Mouse (Mus musculus) thymus, adult 2 months (tissue): ENCODE data around the gene Cadm4. TPM values are rescaled to one million over a fixed set of nuclear protein-coding genes. Genes with fewer than 3 reads are reported as not detected.

Experiments
- DNase-seq: peaks from one replicate; pipeline ENCODE4 v3.0.0; 2021
- H3K27ac ChIP-seq: fragments of 200-500 bp; 2 replicates; pipeline ENCODE4 v1.5.1; 2012; ENCODE audit warnings: low read length, control low read depth; ENCODE audit not compliant: control insufficient read depth, insufficient read depth
- H3K27me3 ChIP-seq: fragments of 200-500 bp; 2 replicates; pipeline ENCODE4 v1.6.1; 2012; ENCODE audit warnings: mild to moderate bottlenecking, low read length, moderate library complexity, mixed read lengths; ENCODE audit not compliant: control insufficient read depth, insufficient read depth
- H3K36me3 ChIP-seq: fragments of 200-500 bp; 2 replicates; pipeline ENCODE4 v1.6.1; 2012; ENCODE audit warnings: mild to moderate bottlenecking, low read length, moderate library complexity; ENCODE audit not compliant: control insufficient read depth, insufficient read depth
- H3K4me1 ChIP-seq: fragments of 200-500 bp; replicated peaks from 2 replicates; pipeline ENCODE4 v1.6.1; 2012; ENCODE audit warnings: low read length; ENCODE audit not compliant: control insufficient read depth, insufficient read depth
- H3K4me3 ChIP-seq: fragments of 200-500 bp; 2 replicates; pipeline ENCODE4 v1.5.1; 2012; ENCODE audit warnings: mild to moderate bottlenecking, low read length, control low read depth, moderate library complexity; ENCODE audit not compliant: control insufficient read depth, insufficient read depth
- CTCF ChIP-seq: fragments of 200-500 bp; IDR thresholded peaks from 2 replicates; pipeline ENCODE4 v1.5.1; 2012; ENCODE audit warnings: mild to moderate bottlenecking, control low read depth, low read length, moderate library complexity, borderline replicate concordance; ENCODE audit not compliant: control insufficient read depth, poor library complexity, insufficient read depth; ENCODE audit errors: extremely low read depth
- POLR2A ChIP-seq: fragments of 200-500 bp; IDR thresholded peaks from 2 replicates; pipeline ENCODE4 v1.6.1; 2012; ENCODE audit warnings: mild to moderate bottlenecking, low read length, control low read depth, moderate library complexity; ENCODE audit not compliant: control insufficient read depth, poor library complexity, insufficient read depth; ENCODE audit errors: extremely low read depth
- WGBS: fragments of 180-500 bp; shearing (Covaris S2); methylation state at CpG from one replicate; pipeline ENCODE4 v1.1.7; 2018; 5-methylcytosine and 5-hydroxymethylcytosine counted together
- polyA plus RNA-seq: library from polyadenylated mRNA; depleted of rRNA; stranded (reverse); fragments of >200 nt; gene quantifications from 2 replicates; pipeline ENCODE4 v1.2.3, GENCODE M21; 2012

Gene Cadm4
- polyA plus RNA-seq, 1 experiment = 6.4 TPM

DNA sequence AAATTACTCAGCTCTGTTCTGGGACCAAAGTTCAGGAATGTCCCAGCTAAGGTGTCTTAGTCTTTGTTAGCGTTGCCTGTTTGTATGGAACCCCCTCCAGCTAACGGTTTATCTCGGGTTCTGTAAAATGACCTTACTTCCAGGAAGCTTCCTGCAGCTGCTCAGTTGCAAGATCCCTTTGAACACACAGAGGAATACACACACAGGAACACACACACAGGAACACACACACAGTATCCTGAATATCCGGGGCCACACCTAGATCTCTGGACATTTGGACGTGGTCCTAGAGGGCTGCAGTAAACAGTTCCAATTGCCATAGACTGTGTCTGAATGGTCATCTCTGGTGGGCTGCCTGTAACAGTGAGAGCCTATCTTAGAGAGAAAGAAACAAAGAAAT, 26.1 kb upstream of the Cadm4 start:
- Histone ChIP-seq H3K4me1 (peaks cover 75% of the 10 kb centered on the region), H3K36me3 (no peaks in the 10 kb centered on the region), H3K27ac (no peak overlapping the region), H3K4me3 (no peak overlapping the region), H3K27me3 (no peaks in the 10 kb centered on the region)
- no peak for DNase-seq
- TF ChIP-seq POLR2A (no peak), CTCF (no peak)
- WGBS = 55% methylated on average over 5 of the region's 5 CpGs

- H3K4me1 ChIP-seq = peaks cover 70% of the 10 kb centered on the region
- no peak for TF ChIP-seq CTCF
- no peaks in the 10 kb centered on the region for H3K36me3 ChIP-seq
- 3% methylated on average over 10 of the region's 10 CpGs for WGBS
- DNase-seq = peak; percentile 75
- 0 out of 2 replicates have a peak overlapping the region, but pooled peaks have one; percentile 2 for H3K4me3 ChIP-seq
- peak overlapping the region; percentile 86 for H3K27ac ChIP-seq
- peaks cover 4% of the 10 kb centered on the region; the same call in 1 of the 2 replicates for H3K27me3 ChIP-seq
Measured at GRCm38 (mm10) chr7:24457726-24458370, 24.0 kb upstream of the Cadm4 start.

GRCm38 (mm10) chr7:24459440-24459839, 22.4 kb upstream of the Cadm4 start:
- Histone ChIP-seq H3K4me1 (peaks cover 60% of the 10 kb centered on the region), H3K27ac (no peak overlapping the region), H3K27me3 (peaks cover 5% of the 10 kb centered on the region; the same call in 1 of the 2 replicates), H3K4me3 (no peak overlapping the region), H3K36me3 (no peaks in the 10 kb centered on the region)
- WGBS = 93% methylated on average over 5 of the region's 5 CpGs
- no peak for DNase-seq
- TF ChIP-seq CTCF = no peak
- no peak for TF ChIP-seq POLR2A

GRCm38 (mm10) chr7:24459843-24460242, 22.0 kb upstream of the Cadm4 start:
- peaks cover 60% of the 10 kb centered on the region for H3K4me1 ChIP-seq
- no peaks in the 10 kb centered on the region for H3K36me3 ChIP-seq
- H3K4me3 ChIP-seq = no peak overlapping the region
- 87% methylated on average over 3 of the region's 3 CpGs for WGBS
- DNase-seq = no peak
- peaks cover 5% of the 10 kb centered on the region; the same call in 1 of the 2 replicates for H3K27me3 ChIP-seq
- TF ChIP-seq POLR2A (no peak), CTCF (no peak)
- H3K27ac ChIP-seq = no peak overlapping the region

- 31% methylated on average over 14 of the region's 14 CpGs for WGBS
- TF ChIP-seq POLR2A = no peak
- TF ChIP-seq CTCF = no peak
- Histone ChIP-seq H3K27me3 (peaks cover 5% of the 10 kb centered on the region; the same call in 1 of the 2 replicates), H3K4me3 (no peak overlapping the region), H3K36me3 (no peaks in the 10 kb centered on the region), H3K4me1 (peaks cover 47% of the 10 kb centered on the region), H3K27ac (no peak overlapping the region)
- DNase-seq = no peak
Measured at GRCm38 (mm10) chr7:24461376-24462051, 20.3 kb upstream of the Cadm4 start.

GRCm38 (mm10) chr7:24462388-24463319, 19.2 kb upstream of the Cadm4 start, which contains the start of gene Plaur:
Plaur (plus strand) TSS chr7:24462484.
- 4% methylated on average over 27 of the region's 27 CpGs for WGBS
- DNase-seq = no peak
- Histone ChIP-seq H3K27ac (no peak within 1 kb of the TSS), H3K27me3 (peaks cover 5% of the 10 kb centered on the region; the same call in 1 of the 2 replicates), H3K4me3 (peak within 1 kb of the TSS; percentile 11), H3K4me1 (peaks cover 48% of the 10 kb centered on the region), H3K36me3 (no peaks in the 10 kb centered on the region)
- TF ChIP-seq POLR2A (no peak), CTCF (no peak)
